7 mouse cellular contexts compared by ENCODE assay signal in genomic region chr11:98789219-98789807, GRCm38 (mm10). TPM values are rescaled to one million over a fixed set of nuclear protein-coding genes. Genes with fewer than 3 reads are reported as not detected.
DNase-seq lines count a peak whose midpoint lies in the region; ATAC-seq and TF ChIP-seq lines count a peak whose summit lies in the region.

No protein-coding gene starts in this region.

- no peak for ATAC-seq in lung, embryonic 16.5 days (ENCODE audit: low read depth)
- ATAC-seq in embryonic facial prominence, embryonic 15.5 days (ENCODE audit: insufficient number of reproducible peaks, low FRiP score, low TSS enrichment, low read depth): no peak
- peak; percentile 18; the same call in 1 of the 2 replicates for ATAC-seq in hindbrain, postnatal 0 days
- peak; percentile 25; the same call in 1 of the 2 replicates for ATAC-seq in midbrain, embryonic 11.5 days (ENCODE audit: low FRiP score)

- H3K27me3 ChIP-seq in lung, embryonic 16.5 days (ENCODE audit: control insufficient read depth, insufficient read depth, low read depth, low read length): no peaks in the 10 kb centered on the region
- H3K27me3 ChIP-seq in embryonic facial prominence, embryonic 15.5 days: no peaks in the 10 kb centered on the region
- no peaks in the 10 kb centered on the region for H3K27me3 ChIP-seq in hindbrain, postnatal 0 days (ENCODE audit: insufficient read depth, low read length)
- H3K27me3 ChIP-seq in midbrain, embryonic 11.5 days (ENCODE audit: control insufficient read depth, insufficient read depth, low read length): no peaks in the 10 kb centered on the region

- peaks cover 53% of the 10 kb centered on the region for H3K4me1 ChIP-seq in lung, embryonic 16.5 days (replicated peaks; ENCODE audit: control insufficient read depth, insufficient read depth, low read length)
- H3K4me1 ChIP-seq in embryonic facial prominence, embryonic 15.5 days: peaks cover 44% of the 10 kb centered on the region
- H3K4me1 ChIP-seq in hindbrain, postnatal 0 days (ENCODE audit: insufficient read depth, low read length): peaks cover 19% of the 10 kb centered on the region; the same call in 1 of the 2 replicates
- H3K4me1 ChIP-seq in midbrain, embryonic 11.5 days (ENCODE audit: control insufficient read depth, insufficient read depth, low read length): peaks cover 24% of the 10 kb centered on the region

- under 1% methylated on average over 25 of the region's 25 CpGs for WGBS in lung, embryonic 16.5 days
- under 1% methylated on average over 25 of the region's 25 CpGs for WGBS in embryonic facial prominence, embryonic 15.5 days
- 2% methylated on average over 25 of the region's 25 CpGs for WGBS in hindbrain, postnatal 0 days
- WGBS in midbrain, embryonic 11.5 days: 1% methylated on average over 25 of the region's 25 CpGs

- H3K4me3 ChIP-seq in lung, embryonic 16.5 days (ENCODE audit: low read length): peak overlapping the region; percentile 59
- peak overlapping the region; percentile 54 for H3K4me3 ChIP-seq in embryonic facial prominence, embryonic 15.5 days (replicated peaks)
- H3K4me3 ChIP-seq in hindbrain, postnatal 0 days (ENCODE audit: low read length): peak overlapping the region; percentile 42
- peak overlapping the region; percentile 41 for H3K4me3 ChIP-seq in midbrain, embryonic 11.5 days (ENCODE audit: low read depth, low read length)

- no peaks in the 10 kb centered on the region for H3K36me3 ChIP-seq in lung, embryonic 16.5 days (ENCODE audit: control insufficient read depth, insufficient read depth, low read length)
- H3K36me3 ChIP-seq in embryonic facial prominence, embryonic 15.5 days: no peaks in the 10 kb centered on the region
- H3K36me3 ChIP-seq in hindbrain, postnatal 0 days (ENCODE audit: insufficient read depth, low read length): no peaks in the 10 kb centered on the region
- H3K36me3 ChIP-seq in midbrain, embryonic 11.5 days (ENCODE audit: control insufficient read depth, insufficient read depth, low read length): no peaks in the 10 kb centered on the region; the same call in 1 of the 2 replicates

- H3K4me2 ChIP-seq in lung, embryonic 16.5 days (ENCODE audit: low read depth, low read length): peak overlapping the region; percentile 89
- H3K4me2 ChIP-seq in embryonic facial prominence, embryonic 15.5 days (replicated peaks): peak overlapping the region; percentile 91
- H3K4me2 ChIP-seq in hindbrain, postnatal 0 days (ENCODE audit: low read depth, low read length): peak overlapping the region; percentile 87
- peak overlapping the region; percentile 94 for H3K4me2 ChIP-seq in midbrain, embryonic 11.5 days

- H3K27ac ChIP-seq in lung, embryonic 16.5 days (ENCODE audit: low read length): peak overlapping the region; percentile 78
- peak overlapping the region; percentile 89 for H3K27ac ChIP-seq in embryonic facial prominence, embryonic 15.5 days (replicated peaks)
- H3K27ac ChIP-seq in hindbrain, postnatal 0 days: no peak overlapping the region
- H3K27ac ChIP-seq in midbrain, embryonic 11.5 days (ENCODE audit: low read depth, low read length): no peak overlapping the region

- no peak for DNase-seq in lung, postnatal 14 days
- DNase-seq in hindbrain, postnatal 0 days (ENCODE audit: low spot score): no peak
- no peak for DNase-seq in midbrain, embryonic 11.5 days (ENCODE audit: low spot score, missing footprints)
- DNase-seq in layer of hippocampus, adult 18-20 months (ENCODE audit: low spot score in 2 of 2): no peak
- no peak for DNase-seq in ovary, postnatal 10 days (ENCODE audit: low spot score)

- no peaks in the 10 kb centered on the region for H3K9me3 ChIP-seq in lung, embryonic 16.5 days (ENCODE audit: control insufficient read depth, low read length)
- no peaks in the 10 kb centered on the region for H3K9me3 ChIP-seq in embryonic facial prominence, embryonic 15.5 days (replicated peaks)
- H3K9me3 ChIP-seq in hindbrain, postnatal 0 days (ENCODE audit: low read length): no peaks in the 10 kb centered on the region
- no peaks in the 10 kb centered on the region for H3K9me3 ChIP-seq in midbrain, embryonic 11.5 days (ENCODE audit: control insufficient read depth, low read length)

- no peak for TF ChIP-seq CTCF in hindbrain, postnatal 0 days (IDR thresholded peaks at IDR 0.05; ENCODE audit: low read depth)

- peak overlapping the region; percentile 72 for H3K9ac ChIP-seq in lung, embryonic 16.5 days (ENCODE audit: low read length)
- H3K9ac ChIP-seq in embryonic facial prominence, embryonic 15.5 days: peak overlapping the region; percentile 55
- peak overlapping the region; percentile 28; the same call in 1 of the 2 replicates for H3K9ac ChIP-seq in hindbrain, postnatal 0 days (replicated peaks; ENCODE audit: low read length)
- peak overlapping the region; percentile 71 for H3K9ac ChIP-seq in midbrain, embryonic 11.5 days (ENCODE audit: low read length)

RNA-seq across cellular contexts. Expression of gene Msl1, which starts 6.0 kb away (rescaled TPM):
- polyA plus RNA-seq in lung, embryonic 16.5 days (2015; fragmentation: Nextera tagmentation; extraction: Ambion mirVana): 19.4 and 20.3 TPM in 2 replicates
- 28.7 and 30.4 TPM in 2 replicates for polyA plus RNA-seq in embryonic facial prominence, embryonic 15.5 days (2015; fragmentation: Nextera tagmentation; extraction: Ambion mirVana)
- 77.7 and 94.3 TPM in 2 replicates for total RNA-seq in hindbrain, postnatal 0 days (2014; rRNA removed)
- 25.0 and 25.4 TPM in 2 replicates for polyA plus RNA-seq in hindbrain, postnatal 0 days (2015; fragmentation: Nextera tagmentation; extraction: Ambion mirVana)
- 24.0 and 25.1 TPM in 2 replicates for polyA plus RNA-seq in midbrain, embryonic 11.5 days (2014; fragmentation: Nextera tagmentation; extraction: Ambion mirVana)
- 100 to 1,000 TPM; 178 to 183 TPM for total RNA-seq in layer of hippocampus, adult 18-20 months (2021)

RNA-seq across cellular contexts. Expression of gene Nr1d1, which starts 14.2 kb away (rescaled TPM):
- polyA plus RNA-seq in lung, embryonic 16.5 days (2015; fragmentation: Nextera tagmentation; extraction: Ambion mirVana): 1.4 and 1.6 TPM in 2 replicates
- polyA plus RNA-seq in embryonic facial prominence, embryonic 15.5 days (2015; fragmentation: Nextera tagmentation; extraction: Ambion mirVana): 1.7 and 1.8 TPM in 2 replicates
- 7.5 and 8.6 TPM in 2 replicates for total RNA-seq in hindbrain, postnatal 0 days (2014; rRNA removed)
- polyA plus RNA-seq in hindbrain, postnatal 0 days (2015; fragmentation: Nextera tagmentation; extraction: Ambion mirVana): 10.2 and 13.5 TPM in 2 replicates
- polyA plus RNA-seq in midbrain, embryonic 11.5 days (2014; fragmentation: Nextera tagmentation; extraction: Ambion mirVana): 0.93 and 1.2 TPM in 2 replicates
- total RNA-seq in layer of hippocampus, adult 18-20 months (2021): 10 to 100 TPM; 66.6 to 84.3 TPM

RNA-seq across cellular contexts. Expression of gene Casc3, which starts 15.4 kb away (rescaled TPM):
- polyA plus RNA-seq in lung, embryonic 16.5 days (2015; fragmentation: Nextera tagmentation; extraction: Ambion mirVana): 33.2 and 36.6 TPM in 2 replicates
- 37.0 and 42.2 TPM in 2 replicates for polyA plus RNA-seq in embryonic facial prominence, embryonic 15.5 days (2015; fragmentation: Nextera tagmentation; extraction: Ambion mirVana)
- total RNA-seq in hindbrain, postnatal 0 days (2014; rRNA removed): 24.4 and 74.0 TPM in 2 replicates
- 35.4 and 35.7 TPM in 2 replicates for polyA plus RNA-seq in hindbrain, postnatal 0 days (2015; fragmentation: Nextera tagmentation; extraction: Ambion mirVana)
- 51.9 and 53.1 TPM in 2 replicates for polyA plus RNA-seq in midbrain, embryonic 11.5 days (2014; fragmentation: Nextera tagmentation; extraction: Ambion mirVana)
- total RNA-seq in layer of hippocampus, adult 18-20 months (2021): 10 to 100 TPM; 57.0 to 58.4 TPM

RNA-seq across cellular contexts. Expression of gene Rapgefl1, which starts 47.3 kb away (rescaled TPM):
- 1.3 and 1.4 TPM in 2 replicates for polyA plus RNA-seq in lung, embryonic 16.5 days (2015; fragmentation: Nextera tagmentation; extraction: Ambion mirVana)
- 13.0 and 13.9 TPM in 2 replicates for polyA plus RNA-seq in embryonic facial prominence, embryonic 15.5 days (2015; fragmentation: Nextera tagmentation; extraction: Ambion mirVana)
- 29.5 and 44.1 TPM in 2 replicates for total RNA-seq in hindbrain, postnatal 0 days (2014; rRNA removed)
- 11.0 TPM in 2 replicates for polyA plus RNA-seq in hindbrain, postnatal 0 days (2015; fragmentation: Nextera tagmentation; extraction: Ambion mirVana)
- 1.6 and 1.8 TPM in 2 replicates for polyA plus RNA-seq in midbrain, embryonic 11.5 days (2014; fragmentation: Nextera tagmentation; extraction: Ambion mirVana)
- total RNA-seq in layer of hippocampus, adult 18-20 months (2021): 100 to 1,000 TPM; 196 to 203 TPM

RNA-seq across cellular contexts. Expression of gene Thra, which starts 48.9 kb away (rescaled TPM):
- polyA plus RNA-seq in lung, embryonic 16.5 days (2015; fragmentation: Nextera tagmentation; extraction: Ambion mirVana): 36.3 and 36.4 TPM in 2 replicates
- polyA plus RNA-seq in embryonic facial prominence, embryonic 15.5 days (2015; fragmentation: Nextera tagmentation; extraction: Ambion mirVana): 51.0 and 51.2 TPM in 2 replicates
- 725 and 812 TPM in 2 replicates for total RNA-seq in hindbrain, postnatal 0 days (2014; rRNA removed)
- 160 TPM in 2 replicates for polyA plus RNA-seq in hindbrain, postnatal 0 days (2015; fragmentation: Nextera tagmentation; extraction: Ambion mirVana)
- 21.9 and 23.7 TPM in 2 replicates for polyA plus RNA-seq in midbrain, embryonic 11.5 days (2014; fragmentation: Nextera tagmentation; extraction: Ambion mirVana)
- 1,000 to 10,000 TPM; 1,110 to 1,111 TPM for total RNA-seq in layer of hippocampus, adult 18-20 months (2021)

Comparison
In these comparisons a context has a peak if more than half of its experiments do, and no peak if none do; other contexts are left out.
1. ATAC-seq: peak in hindbrain, postnatal 0 days (single experiment) and midbrain, embryonic 11.5 days (single experiment); none in lung, embryonic 16.5 days (single experiment) and embryonic facial prominence, embryonic 15.5 days (single experiment).
2. H3K27ac ChIP-seq: peak in lung, embryonic 16.5 days (single experiment) and embryonic facial prominence, embryonic 15.5 days (single experiment); none in hindbrain, postnatal 0 days (single experiment) and midbrain, embryonic 11.5 days (single experiment).
3. Peak in every context shown above with its lines, with median percentiles within 50 percentile points of each other: H3K4me2 ChIP-seq, H3K4me3 ChIP-seq and H3K9ac ChIP-seq.